Mouse (Mus musculus) CH12.LX (cell line): ENCODE measurements around the gene Slc31a1. TPM values are rescaled to one million over a fixed set of nuclear protein-coding genes. Genes with fewer than 3 reads are reported as not detected.

Experiments used
- DNase-seq: peaks from one replicate; pipeline ENCODE4 v3.0.0-alpha.2; 2013; ENCODE audit errors: extremely low read depth
- H3K27ac ChIP-seq: 2 replicates; pipeline ENCODE4 v1.5.1; 2012; ENCODE audit warnings: low read depth, mild to moderate bottlenecking, control low read depth, moderate library complexity; ENCODE audit not compliant: insufficient read depth
- H3K27me3 ChIP-seq: replicated peaks from 2 replicates; pipeline ENCODE3; 2012; ENCODE audit warnings: inconsistent platforms
- H3K36me3 ChIP-seq, 2 experiments: replicated peaks in 1 of 2; 2 replicates each; pipeline versions ENCODE3 to v1.6.1; 2012; ENCODE audit warnings: inconsistent platforms in 1 of 2, low read length in 1 of 2, mild to moderate bottlenecking in 1 of 2, mixed read lengths in 1 of 2, moderate library complexity in 1 of 2; ENCODE audit not compliant: control insufficient read depth in 1 of 2, insufficient read depth in 1 of 2
- H3K4me1 ChIP-seq, 2 experiments: 2 replicates each; pipeline ENCODE4 v1.6.1; 2012; ENCODE audit warnings: inconsistent platforms in 1 of 2, moderate library complexity in 1 of 2; ENCODE audit not compliant: insufficient read depth in 2 of 2, control insufficient read depth in 1 of 2
- H3K4me2 ChIP-seq: 2 replicates; pipeline ENCODE4 v1.6.1; 2012; ENCODE audit warnings: low read depth, mild to moderate bottlenecking, control low read depth; ENCODE audit not compliant: poor library complexity, insufficient read depth, severe bottlenecking
- H3K4me3 ChIP-seq, 3 experiments: fragments of 150-350 bp in 1 of 3; sonication (generic) in 1 of 3; replicated peaks in 1 of 3; 2 replicates each; pipeline versions ENCODE3 to v1.5.1; 2011 to 2012; ENCODE audit warnings: low read depth in 2 of 3, low read length in 2 of 3, mild to moderate bottlenecking in 2 of 3, moderate library complexity in 2 of 3, control low read depth in 1 of 3, improper control_type of control experiment in 1 of 3, inconsistent platforms in 1 of 3, mixed read lengths in 1 of 3; ENCODE audit not compliant: poor library complexity in 1 of 3
- H3K79me2 ChIP-seq: replicated peaks from 2 replicates; pipeline ENCODE4 v1.6.1; 2012; ENCODE audit warnings: mild to moderate bottlenecking, moderate library complexity; ENCODE audit not compliant: control insufficient read depth, poor library complexity, insufficient read depth, severe bottlenecking; ENCODE audit errors: extremely low read depth
- H3K9ac ChIP-seq: 2 replicates; pipeline ENCODE4 v1.6.1; 2012; ENCODE audit warnings: low read depth, mild to moderate bottlenecking, control low read depth, moderate library complexity; ENCODE audit not compliant: insufficient read depth
- H3K9me3 ChIP-seq: replicated peaks from 2 replicates; pipeline ENCODE3; 2012; ENCODE audit warnings: low read length, inconsistent platforms, mixed read lengths
- BHLHE40 ChIP-seq: IDR thresholded peaks from 2 replicates; pipeline ENCODE4 v1.6.1; 2011; ENCODE audit warnings: mild to moderate bottlenecking, low read depth, low read length, improper control_type of control experiment
- CHD2 ChIP-seq: IDR thresholded peaks from 2 replicates; pipeline ENCODE4 v1.6.1; 2011; ENCODE audit warnings: low read length, improper control_type of control experiment
- CTCF ChIP-seq, 2 experiments: IDR thresholded peaks in 1 of 2; conservative IDR thresholded peaks in 1 of 2; 2 replicates each; pipeline ENCODE4 v1.5.1; 2011 to 2012; ENCODE audit warnings: low read depth in 2 of 2, low read length in 2 of 2, improper control_type of control experiment in 1 of 2, inconsistent platforms in 1 of 2, mild to moderate bottlenecking in 1 of 2, moderate library complexity in 1 of 2
- E2F4 ChIP-seq: IDR thresholded peaks from 2 replicates; pipeline ENCODE4 v1.6.1; 2011; ENCODE audit warnings: low read depth, low read length, improper control_type of control experiment; ENCODE audit not compliant: insufficient replicate concordance
- EP300 ChIP-seq: IDR thresholded peaks from 2 replicates; pipeline ENCODE4 v1.6.1; 2011; ENCODE audit warnings: low read length, improper control_type of control experiment
- ETS1 ChIP-seq: conservative IDR thresholded peaks from 2 replicates; pipeline ENCODE4 v1.6.1; 2012; ENCODE audit warnings: low read depth, mild to moderate bottlenecking, inconsistent platforms, low read length, improper control_type of control experiment, moderate library complexity
- IRF4 ChIP-seq: IDR thresholded peaks from 2 replicates; pipeline ENCODE4 v1.6.1; 2014; ENCODE audit warnings: low read depth, mild to moderate bottlenecking, inconsistent platforms, low read length, improper control_type of control experiment
- JUND ChIP-seq: conservative IDR thresholded peaks from 2 replicates; pipeline ENCODE4 v1.6.1; 2011; ENCODE audit warnings: low read depth, low read length, improper control_type of control experiment
- MAX ChIP-seq: IDR thresholded peaks from 2 replicates; pipeline ENCODE4 v1.6.1; 2011; ENCODE audit warnings: low read length, improper control_type of control experiment
- MEF2A ChIP-seq: IDR thresholded peaks from 2 replicates; pipeline ENCODE4 v1.6.1; 2014; ENCODE audit warnings: low read depth, mild to moderate bottlenecking, inconsistent platforms, low read length, improper control_type of control experiment, borderline replicate concordance
- MXI1 ChIP-seq: IDR thresholded peaks from 2 replicates; pipeline ENCODE4 v1.6.1; 2011; ENCODE audit warnings: mild to moderate bottlenecking, low read depth, low read length, improper control_type of control experiment
- NELFE ChIP-seq: IDR thresholded peaks from 2 replicates; pipeline ENCODE4 v1.6.1; 2011; ENCODE audit warnings: low read depth, low read length, improper control_type of control experiment
- POLR2A ChIP-seq: IDR thresholded peaks from 2 replicates; pipeline ENCODE4 v1.6.1; 2011; ENCODE audit warnings: low read depth, mild to moderate bottlenecking, improper control_type of control experiment, low read length
- POLR2AphosphoS2 ChIP-seq: IDR thresholded peaks from 2 replicates; pipeline ENCODE4 v1.6.1; 2011; ENCODE audit warnings: low read depth, low read length, improper control_type of control experiment
- RAD21 ChIP-seq: IDR thresholded peaks from 2 replicates; pipeline ENCODE4 v1.6.1; 2011; ENCODE audit warnings: low read depth, mild to moderate bottlenecking, low read length, improper control_type of control experiment, moderate library complexity
- SMC3 ChIP-seq: IDR thresholded peaks from 2 replicates; pipeline ENCODE4 v1.6.1; 2011; ENCODE audit warnings: low read depth, low read length, improper control_type of control experiment
- USF1 ChIP-seq: IDR thresholded peaks from 2 replicates; pipeline ENCODE4 v1.6.1; 2014; ENCODE audit warnings: low read depth, mild to moderate bottlenecking, inconsistent platforms, low read length, improper control_type of control experiment
- dilution Hi-C: fragments of 300-500 bp; cut with MboI; formaldehyde crosslinking; loops from 2 replicates; pipeline ENCODE4 v1.14.3; 2020; ENCODE audit warnings: low sequenced_read_pairs; ENCODE audit not compliant: extremely low pct_unique_long_range_greater_than_20kb, extremely low pct_ligation_motif_present
- in situ Hi-C: fragments of 300-500 bp; cut with MboI; formaldehyde crosslinking; loops from 3 replicates; pipeline ENCODE4 v1.14.3; 2019; ENCODE audit warnings: low sequenced_read_pairs, low pct_ligation_motif_present, low pct_unique_long_range_greater_than_20kb, mixed read lengths
- polyA plus RNA-seq: library from polyadenylated mRNA; unstranded; fragments of >175 nt; gene quantifications from 2 replicates; pipeline ENCODE4 v1.2.1, GENCODE M21; 2012; ENCODE audit warnings: low read depth; ENCODE audit not compliant: insufficient read length
- total RNA-seq, 2 experiments: library from RNA; depleted of rRNA; stranded (reverse); fragments of 300-350 nt in 1 of 2; fragments of >200 nt in 1 of 2; gene quantifications; 2 replicates each; pipeline ENCODE4 v1.2.3; 2012 to 2014

Gene Slc31a1
- total and polyA plus RNA-seq, 3 experiments = 14.0 to 32.5 (median 19.7) TPM

- H3K4me3 ChIP-seq = no peak overlapping the region
- no peak overlapping the region for H3K27ac ChIP-seq
- H3K9me3 ChIP-seq = no peaks in the 10 kb centered on the region
- peaks cover 49 to 90% of the 10 kb centered on the region in 2 experiments for H3K36me3 ChIP-seq
- no peak overlapping the region for H3K4me2 ChIP-seq
- H3K27me3 ChIP-seq = no peaks in the 10 kb centered on the region
- no peaks in the 10 kb centered on the region for H3K79me2 ChIP-seq
- no peak for DNase-seq
- dilution Hi-C loops = no loop called here
- in situ Hi-C loops = no loop called here
- TF ChIP-seq NELFE = no peak
- no peak for TF ChIP-seq MEF2A
- no peak for TF ChIP-seq E2F4
- TF ChIP-seq CTCF (conservative IDR thresholded peaks at IDR 0.05 in 1 of 2, IDR thresholded peaks at IDR 0.05 in 1 of 2; ENCODE audit: low read depth in 2 of 2, low read length in 2 of 2) = no peak
- no peak for TF ChIP-seq MXI1
- no peak for TF ChIP-seq MAX
- no peak for TF ChIP-seq SMC3
- TF ChIP-seq POLR2A = no peak
- TF ChIP-seq EP300 = no peak
- TF ChIP-seq BHLHE40 = no peak
- H3K9ac ChIP-seq = no peak overlapping the region
- no peaks in the 10 kb centered on the region for H3K4me1 ChIP-seq
Observed at GRCm38 (mm10) chr4:62328941-62329660, 31.4 kb upstream of the Slc31a1 start.

DNA sequence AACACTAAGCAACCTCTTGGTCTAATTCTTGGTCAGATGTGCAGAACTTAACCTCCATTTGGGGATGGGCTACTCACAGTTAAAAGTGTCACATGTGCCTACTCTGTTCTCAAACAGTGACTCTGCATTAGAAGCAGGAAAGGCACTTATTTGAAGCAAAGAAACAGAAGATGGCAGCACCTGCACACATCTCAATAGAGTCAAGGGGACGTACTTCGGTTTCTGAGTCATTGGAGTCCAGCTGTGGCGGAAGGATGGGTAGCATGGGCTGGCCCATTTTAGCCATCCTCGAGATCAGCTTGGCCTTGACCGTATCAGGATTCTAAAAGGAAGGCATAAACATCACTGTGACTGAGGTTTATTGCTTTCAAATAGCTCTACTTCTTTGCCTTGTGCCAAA, 28.6 kb upstream of the Slc31a1 start:
- in situ Hi-C loops = no loop called here
- Histone ChIP-seq H3K36me3 (peaks cover 48 to 88% of the 10 kb centered on the region in 2 experiments), H3K27ac (no peak overlapping the region)

DNA sequence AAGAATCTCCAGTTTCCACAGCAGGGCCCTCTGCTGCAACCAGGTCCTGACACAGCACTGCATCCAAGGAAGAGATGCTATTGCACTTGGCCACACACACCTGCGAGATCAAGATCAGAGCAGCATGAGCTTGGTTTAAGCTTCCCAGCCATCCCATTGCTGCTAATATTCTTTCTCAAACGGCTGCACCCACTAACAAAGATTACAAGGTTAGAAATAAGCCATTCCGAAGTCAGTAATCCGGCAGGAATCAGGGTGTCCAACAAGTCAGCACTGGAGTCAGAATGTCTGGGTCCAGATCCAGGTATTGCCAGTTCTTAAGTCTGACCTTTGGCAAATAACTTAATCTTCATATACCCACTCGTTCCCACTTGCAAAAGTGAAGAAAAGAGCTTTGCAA, 22.0 kb upstream of the Slc31a1 start:
- H3K9me3 ChIP-seq = no peaks in the 10 kb centered on the region
- dilution Hi-C loops (no loop called here), in situ Hi-C loops (no loop called here)
- H3K79me2 ChIP-seq = no peaks in the 10 kb centered on the region
- peaks cover 56 to 88% of the 10 kb centered on the region in 2 experiments for H3K36me3 ChIP-seq
- no peaks in the 10 kb centered on the region for H3K4me1 ChIP-seq
- no peak overlapping the region for H3K9ac ChIP-seq
- no peak for DNase-seq
- no peak overlapping the region for H3K4me3 ChIP-seq
- H3K4me2 ChIP-seq = no peak overlapping the region
- H3K27me3 ChIP-seq = no peaks in the 10 kb centered on the region
- no peak overlapping the region for H3K27ac ChIP-seq
- no peak for TF ChIP-seq POLR2AphosphoS2
- TF ChIP-seq, all 38 proteins: peak for 0

More for the DNA sequence above, 28.6 kb upstream of the Slc31a1 start:
- TF ChIP-seq RAD21 (peak; percentile 40), CTCF (conservative IDR thresholded peaks at IDR 0.05 in 1 of 2, IDR thresholded peaks at IDR 0.05 in 1 of 2; ENCODE audit: low read depth in 2 of 2, low read length in 2 of 2) (peak in 1 of 2 experiments; percentile 41; a peak in 2 of 4 replicates), CHD2 (no peak), USF1 (no peak), IRF4 (no peak), E2F4 (no peak), ETS1 (no peak), JUND (no peak)
- dilution Hi-C loops = no loop called here
- Histone ChIP-seq H3K79me2 (no peaks in the 10 kb centered on the region), H3K4me2 (no peak overlapping the region), H3K4me3 (no peak overlapping the region), H3K4me1 (no peaks in the 10 kb centered on the region), H3K9me3 (no peaks in the 10 kb centered on the region), H3K9ac (no peak overlapping the region), H3K27me3 (no peaks in the 10 kb centered on the region)
- no peak for DNase-seq
